Mouse (Mus musculus) midbrain, embryonic 14.5 days (tissue): ENCODE data around the gene Ceacam15. TPM values are rescaled to one million over a fixed set of nuclear protein-coding genes. Genes with fewer than 3 reads are reported as not detected.

Source experiments
- ATAC-seq: fragments of 200-750 bp; cut with Nextera tagmentation; 2 replicates; pipeline ENCODE4 v1.8.0; 2017; ENCODE audit warnings: moderate number of reproducible peaks, moderate library complexity; ENCODE audit not compliant: low FRiP score, low TSS enrichment
- DNase-seq: peaks from one replicate; pipeline ENCODE4 v3.0.0-alpha.2; 2015
- H3K27ac ChIP-seq: fragments of 300-500 bp; sonication (generic); replicated peaks from 2 replicates; pipeline ENCODE4 v1.5.1; 2014; ENCODE audit warnings: mild to moderate bottlenecking, low read depth, low read length, moderate library complexity
- H3K27me3 ChIP-seq: fragments of 300-500 bp; sonication (generic); 2 replicates; pipeline ENCODE4 v1.6.1; 2014; ENCODE audit warnings: low read length, control low read depth, mixed read lengths; ENCODE audit not compliant: control insufficient read depth, insufficient read depth
- H3K36me3 ChIP-seq: fragments of 300-500 bp; sonication (generic); 2 replicates; pipeline ENCODE4 v1.6.1; 2014; ENCODE audit warnings: low read length, control low read depth; ENCODE audit not compliant: control insufficient read depth, insufficient read depth
- H3K4me1 ChIP-seq: fragments of 300-500 bp; sonication (generic); 2 replicates; pipeline ENCODE4 v1.6.1; 2014; ENCODE audit warnings: mild to moderate bottlenecking, antibody characterized with exemption, low read length, control low read depth; ENCODE audit not compliant: control insufficient read depth, insufficient read depth
- H3K4me2 ChIP-seq: fragments of 300-500 bp; sonication (generic); 2 replicates; pipeline ENCODE4 v1.6.1; 2014; ENCODE audit warnings: mild to moderate bottlenecking, low read length, moderate library complexity
- H3K4me3 ChIP-seq: fragments of 300-500 bp; sonication (generic); replicated peaks from 2 replicates; pipeline ENCODE4 v1.5.1; 2014; ENCODE audit warnings: low read depth, low read length
- H3K9ac ChIP-seq: fragments of 300-500 bp; sonication (generic); replicated peaks from 2 replicates; pipeline ENCODE4 v1.6.1; 2014; ENCODE audit warnings: mild to moderate bottlenecking, low read length, moderate library complexity
- H3K9me3 ChIP-seq: fragments of 300-500 bp; sonication (generic); 2 replicates; pipeline ENCODE4 v1.6.1; 2016; ENCODE audit warnings: low read length, control low read depth, mixed read lengths; ENCODE audit not compliant: control insufficient read depth
- WGBS: fragments of 180-500 bp; shearing (Covaris S2); extraction: QIAGEN DNeasy Blood & Tissue Kit; methylation state at CpG from one replicate; pipeline ENCODE4 v1.1.7; 2014; 5-methylcytosine and 5-hydroxymethylcytosine counted together
- polyA plus RNA-seq: library from polyadenylated mRNA; unstranded; fragments of >200 nt; fragmentation: Nextera tagmentation; extraction: Ambion mirVana; gene quantifications from 2 replicates; pipeline ENCODE4 v1.2.1, GENCODE M21; 2014

Gene Ceacam15
- polyA plus RNA-seq, 1 experiment from 2014 or later, result not detected

GRCm38 (mm10) chr7:16623131-16623530, 52.4 kb downstream of the Ceacam15 start:
- Histone ChIP-seq H3K4me1 (no peaks in the 10 kb centered on the region), H3K9ac (no peak overlapping the region), H3K4me3 (no peak overlapping the region), H3K4me2 (no peak overlapping the region), H3K27me3 (no peaks in the 10 kb centered on the region; the same call in 1 of the 2 replicates), H3K27ac (no peak overlapping the region), H3K36me3 (no peaks in the 10 kb centered on the region), H3K9me3 (no peaks in the 10 kb centered on the region)
- WGBS, result 64% methylated on average over 4 of the region's 4 CpGs
- DNase-seq (no peak), ATAC-seq (no peak)

Other genes with a start within 250 kb of the Ceacam15 start
- gene Tmem160, start 222.9 kb downstream of the Ceacam15 start, polyA plus RNA-seq, result 59.6 and 84.1 TPM in 2 replicates
- gene Npas1, start 198.0 kb downstream of the Ceacam15 start, polyA plus RNA-seq, result 3.7 and 4.4 TPM in 2 replicates
- gene Arhgap35, start 60.7 kb downstream of the Ceacam15 start, polyA plus RNA-seq, result 35.4 and 41.5 TPM in 2 replicates
- 0.20 TPM in 1 of 2 replicates, not detected in the other for gene Ceacam9, start 46.2 kb upstream of the Ceacam15 start, polyA plus RNA-seq
- gene Ap2s1, start 62.7 kb upstream of the Ceacam15 start, polyA plus RNA-seq, result 431 and 530 TPM in 2 replicates
- gene Slc1a5, start 105.6 kb upstream of the Ceacam15 start, polyA plus RNA-seq, result 5.9 and 10.8 TPM in 2 replicates
- 213 and 219 TPM in 2 replicates for gene Strn4, start 140.2 kb upstream of the Ceacam15 start, polyA plus RNA-seq
- gene Fkrp, start 141.0 kb upstream of the Ceacam15 start, polyA plus RNA-seq, result 38.5 and 48.7 TPM in 2 replicates
- gene Prkd2, start 167.2 kb upstream of the Ceacam15 start, polyA plus RNA-seq, result 4.4 and 5.7 TPM in 2 replicates
- gene Dact3, start 199.6 kb upstream of the Ceacam15 start, polyA plus RNA-seq, result 4.9 and 6.2 TPM in 2 replicates
- gene Gng8, start 216.1 kb upstream of the Ceacam15 start, polyA plus RNA-seq, result 11.7 and 17.2 TPM in 2 replicates
- gene Ptgir, start 230.8 kb upstream of the Ceacam15 start, polyA plus RNA-seq, result 0.16 and 0.30 TPM in 2 replicates
- gene Calm3, start 248.4 kb upstream of the Ceacam15 start, polyA plus RNA-seq, result 494 and 652 TPM in 2 replicates